Mouse (Mus musculus) forebrain, postnatal 0 days (tissue): ENCODE measurements around the gene Zfpl1. TPM values are rescaled to one million over a fixed set of nuclear protein-coding genes. Genes with fewer than 3 reads are reported as not detected.

Experiments
- ATAC-seq: fragments of 200-750 bp; cut with Nextera tagmentation; 2 replicates; pipeline ENCODE4 v1.8.0; 2017; ENCODE audit warnings: mild to moderate bottlenecking, moderate library complexity
- DNase-seq: peaks from one replicate; pipeline ENCODE4 v3.0.0-alpha.2; 2015
- H3K27ac ChIP-seq: fragments of 300-500 bp; sonication (generic); 2 replicates; pipeline ENCODE4 v1.5.1; 2014; ENCODE audit warnings: low read depth, mild to moderate bottlenecking, antibody characterized with exemption, low read length, moderate library complexity, mixed read lengths
- H3K27me3 ChIP-seq: fragments of 300-500 bp; sonication (generic); 2 replicates; pipeline ENCODE4 v1.6.1; 2014; ENCODE audit warnings: mild to moderate bottlenecking, low read length, mixed read lengths; ENCODE audit not compliant: insufficient read depth
- H3K36me3 ChIP-seq: fragments of 300-500 bp; sonication (generic); 2 replicates; pipeline ENCODE4 v1.6.1; 2014; ENCODE audit warnings: mild to moderate bottlenecking, moderate library complexity; ENCODE audit not compliant: insufficient read depth
- H3K4me1 ChIP-seq: fragments of 300-500 bp; sonication (generic); 2 replicates; pipeline ENCODE4 v1.6.1; 2014; ENCODE audit warnings: antibody characterized with exemption; ENCODE audit not compliant: insufficient read depth
- H3K4me2 ChIP-seq: fragments of 300-500 bp; sonication (generic); 2 replicates; pipeline ENCODE4 v1.6.1; 2014; ENCODE audit warnings: low read depth, mild to moderate bottlenecking, moderate library complexity
- H3K4me3 ChIP-seq: fragments of 300-500 bp; sonication (generic); 2 replicates; pipeline ENCODE4 v1.5.1; 2014; ENCODE audit warnings: low read depth, low read length, mixed read lengths
- H3K9ac ChIP-seq: fragments of 300-500 bp; sonication (generic); 2 replicates; pipeline ENCODE4 v1.6.1; 2014; ENCODE audit warnings: mild to moderate bottlenecking
- H3K9me3 ChIP-seq: fragments of 300-500 bp; sonication (generic); 2 replicates; pipeline ENCODE4 v1.6.1; 2016; ENCODE audit warnings: low read length
- CTCF ChIP-seq: sonication (generic); IDR thresholded peaks from 2 replicates; pipeline ENCODE4 v1.5.1; 2016; ENCODE audit warnings: antibody characterized with exemption, control low read depth, low read depth
- WGBS: fragments of 180-500 bp; shearing (Covaris S2); extraction: QIAGEN DNeasy Blood & Tissue Kit; methylation state at CpG from one replicate; pipeline ENCODE4 v1.1.7; 2014; 5-methylcytosine and 5-hydroxymethylcytosine counted together
- polyA plus RNA-seq: library from polyadenylated mRNA; unstranded; fragments of >200 nt; fragmentation: Nextera tagmentation; extraction: Ambion mirVana; gene quantifications from 2 replicates; pipeline ENCODE4 v1.2.1, GENCODE M21; 2015
- total RNA-seq: library from RNA; depleted of rRNA; stranded (reverse); fragments of >200 nt; gene quantifications from 2 replicates; pipeline ENCODE4 v1.2.3, GENCODE M21; 2014

The Zfpl1 gene
- total and polyA plus RNA-seq, 2 experiments from 2014 or later, result 63.4 to 100 TPM

GRCm38 (mm10) chr19:6067011-6067723, 17.6 kb downstream of the Zfpl1 start:
- ATAC-seq (peak; percentile 85), DNase-seq (peak; percentile 90)
- Histone ChIP-seq H3K4me3 (peak overlapping the region; percentile 64), H3K4me2 (peak overlapping the region; percentile 95), H3K9ac (peak overlapping the region; percentile 79), H3K27me3 (no peaks in the 10 kb centered on the region), H3K36me3 (peaks cover 29% of the 10 kb centered on the region), H3K27ac (peak overlapping the region; percentile 87), H3K4me1 (peaks cover 18% of the 10 kb centered on the region), H3K9me3 (no peaks in the 10 kb centered on the region)
- under 1% methylated on average over 30 of the region's 30 CpGs for WGBS
- TF ChIP-seq CTCF, result peak; percentile 94

GRCm38 (mm10) chr19:6066571-6066970, 18.2 kb downstream of the Zfpl1 start:
- no peaks in the 10 kb centered on the region for H3K9me3 ChIP-seq
- H3K27me3 ChIP-seq, result no peaks in the 10 kb centered on the region
- 37% methylated on average over 5 of the region's 5 CpGs for whole genome bisulfite sequencing
- H3K4me3 ChIP-seq, result peak overlapping the region; percentile 64
- peaks cover 29% of the 10 kb centered on the region for H3K36me3 ChIP-seq
- H3K9ac ChIP-seq, result peak overlapping the region; percentile 79
- ATAC-seq (0 out of 2 replicates have a peak, but pooled peaks have one; percentile 0), DNase-seq (no peak)
- H3K27ac ChIP-seq, result peak overlapping the region; percentile 87
- peaks cover 23% of the 10 kb centered on the region for H3K4me1 ChIP-seq
- H3K4me2 ChIP-seq, result peak overlapping the region; percentile 95
- no peak for TF ChIP-seq CTCF

- no peak overlapping the region for H3K4me2 ChIP-seq
- 98% methylated on average over 6 of the region's 6 CpGs for WGBS
These were observed 21.7 kb downstream of the Zfpl1 start for GRCm38 (mm10) chr19:6063081-6063480.

GRCm38 (mm10) chr19:6062418-6062817, 22.3 kb downstream of the Zfpl1 start:
- H3K4me1 ChIP-seq, result peaks cover 19% of the 10 kb centered on the region
- no peak overlapping the region for H3K27ac ChIP-seq
- 0 out of 2 replicates have a peak, but pooled peaks cover 5% of the 10 kb centered on the region for H3K36me3 ChIP-seq
- peak overlapping the region; percentile 93 for H3K9ac ChIP-seq
- no peaks in the 10 kb centered on the region for H3K9me3 ChIP-seq
- DNase-seq, result no peak
- H3K27me3 ChIP-seq, result no peaks in the 10 kb centered on the region
- ATAC-seq, result no peak
- H3K4me3 ChIP-seq, result peak overlapping the region; percentile 57
- no peak for TF ChIP-seq CTCF
- WGBS, result 72% methylated on average over 5 of the region's 5 CpGs
- peak overlapping the region; percentile 99 for H3K4me2 ChIP-seq

More at GRCm38 (mm10) chr19:6063081-6063480, 21.7 kb downstream of the Zfpl1 start:
- no peak for DNase-seq
- Histone ChIP-seq H3K4me1 (peaks cover 22% of the 10 kb centered on the region), H3K9me3 (no peaks in the 10 kb centered on the region), H3K27ac (no peak overlapping the region), H3K4me3 (no peak overlapping the region), H3K27me3 (no peaks in the 10 kb centered on the region), H3K9ac (no peak overlapping the region), H3K36me3 (0 out of 2 replicates have a peak, but pooled peaks cover 5% of the 10 kb centered on the region)
- TF ChIP-seq CTCF, result no peak
- ATAC-seq, result no peak

GRCm38 (mm10) chr19:6061641-6062302, 23.0 kb downstream of the Zfpl1 start:
- DNase-seq, result peak; percentile 28

GRCm38 (mm10) chr19:6061021-6061533, 23.7 kb downstream of the Zfpl1 start, which contains the start of gene Znhit2:
Gene Znhit2, plus strand, starts transcription at chr19:6061192.
- Histone ChIP-seq H3K27me3 (no peaks in the 10 kb centered on the region), H3K9me3 (no peaks in the 10 kb centered on the region), H3K4me3 (peak within 1 kb of the TSS; percentile 57), H3K9ac (peak within 1 kb of the TSS; percentile 93), H3K36me3 (0 out of 2 replicates have a peak, but pooled peaks cover 5% of the 10 kb centered on the region), H3K4me2 (peak within 1 kb of the TSS; percentile 99), H3K27ac (peak within 1 kb of the TSS; percentile 86), H3K4me1 (peaks cover 13% of the 10 kb centered on the region)
- TF ChIP-seq CTCF, result peak; percentile 45
- peak; percentile 96 for DNase-seq
- ATAC-seq, result peak; percentile 88
- WGBS, result 2% methylated on average over 48 of the region's 58 CpGs

More at GRCm38 (mm10) chr19:6061641-6062302, 23.0 kb downstream of the Zfpl1 start:
- peak overlapping the region; percentile 93 for H3K9ac ChIP-seq
- TF ChIP-seq CTCF, result no peak
- H3K27me3 ChIP-seq, result no peaks in the 10 kb centered on the region
- peaks cover 19% of the 10 kb centered on the region for H3K4me1 ChIP-seq
- H3K27ac ChIP-seq, result peak overlapping the region; percentile 86
- peak; percentile 3 for ATAC-seq
- 2% methylated on average over 44 of the region's 44 CpGs for WGBS
- H3K4me3 ChIP-seq, result peak overlapping the region; percentile 57
- 0 out of 2 replicates have a peak, but pooled peaks cover 5% of the 10 kb centered on the region for H3K36me3 ChIP-seq
- peak overlapping the region; percentile 99 for H3K4me2 ChIP-seq
- no peaks in the 10 kb centered on the region for H3K9me3 ChIP-seq
